Comparison of ENCODE assay signal across 8 mouse cellular contexts in the genomic region with DNA sequence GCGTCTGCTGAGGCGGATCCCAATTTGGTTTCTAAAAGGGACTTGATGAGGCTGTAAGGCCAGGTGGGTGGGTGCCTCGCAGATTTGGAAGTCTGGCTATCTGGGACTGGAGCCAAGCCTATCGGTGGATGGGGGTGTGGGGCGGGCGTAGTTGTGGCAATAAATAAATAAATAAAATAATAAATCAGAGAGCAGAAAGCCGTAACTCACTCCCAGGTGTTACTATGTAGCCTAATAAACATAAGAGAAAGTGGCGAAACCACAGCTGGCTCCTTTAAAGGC. TPM values are rescaled to one million over a fixed set of nuclear protein-coding genes. Genes with fewer than 3 reads are reported as not detected.
DNase-seq lines count a peak whose midpoint lies in the region; ATAC-seq and TF ChIP-seq lines count a peak whose summit lies in the region.

No protein-coding gene starts in this region.

- no peaks in the 10 kb centered on the region for H3K27me3 ChIP-seq in kidney, embryonic 15.5 days
- H3K27me3 ChIP-seq in embryonic facial prominence, embryonic 11.5 days (ENCODE audit: control insufficient read depth, insufficient read depth, low read length), result no peaks in the 10 kb centered on the region
- H3K27me3 ChIP-seq in hindbrain, postnatal 0 days (ENCODE audit: insufficient read depth, low read length), result no peaks in the 10 kb centered on the region
- peaks cover 31% of the 10 kb centered on the region for H3K27me3 ChIP-seq in midbrain, embryonic 12.5 days

- H3K4me3 ChIP-seq in kidney, embryonic 15.5 days (replicated peaks), result peak overlapping the region; percentile 61
- H3K4me3 ChIP-seq in embryonic facial prominence, embryonic 11.5 days (ENCODE audit: low read depth, low read length), result peak overlapping the region; percentile 44
- peak overlapping the region; percentile 34 for H3K4me3 ChIP-seq in hindbrain, postnatal 0 days (ENCODE audit: low read length)
- no peak overlapping the region for H3K4me3 ChIP-seq in midbrain, embryonic 12.5 days

- TF ChIP-seq CTCF in hindbrain, postnatal 0 days (IDR thresholded peaks at IDR 0.05; ENCODE audit: low read depth), result no peak

- H3K27ac ChIP-seq in kidney, embryonic 15.5 days, result peak overlapping the region; percentile 45; the same call in 1 of the 2 replicates
- H3K27ac ChIP-seq in embryonic facial prominence, embryonic 11.5 days (replicated peaks; ENCODE audit: low read depth, low read length), result no peak overlapping the region
- H3K27ac ChIP-seq in hindbrain, postnatal 0 days, result no peak overlapping the region
- H3K27ac ChIP-seq in midbrain, embryonic 12.5 days (replicated peaks), result no peak overlapping the region

- peaks cover 23% of the 10 kb centered on the region for H3K36me3 ChIP-seq in kidney, embryonic 15.5 days
- H3K36me3 ChIP-seq in embryonic facial prominence, embryonic 11.5 days (replicated peaks; ENCODE audit: control insufficient read depth, insufficient read depth, low read depth, low read length), result peaks cover 7% of the 10 kb centered on the region
- H3K36me3 ChIP-seq in hindbrain, postnatal 0 days (ENCODE audit: insufficient read depth, low read length), result peaks cover 4% of the 10 kb centered on the region
- H3K36me3 ChIP-seq in midbrain, embryonic 12.5 days, result peaks cover 22% of the 10 kb centered on the region

- DNase-seq in kidney, postnatal 14 days, result no peak
- no peak for DNase-seq in embryonic facial prominence, embryonic 11.5 days (ENCODE audit: low spot score)
- no peak for DNase-seq in hindbrain, postnatal 0 days (ENCODE audit: low spot score)
- no peak for DNase-seq in right cerebral cortex, postnatal 14 days
- DNase-seq in thymus, postnatal 25 days, result no peak
- no peak for DNase-seq in kidney, postnatal 4 days

- WGBS in kidney, embryonic 15.5 days, result 3% methylated on average over 8 of the region's 8 CpGs
- WGBS in embryonic facial prominence, embryonic 11.5 days, result 23% methylated on average over 8 of the region's 8 CpGs
- 12% methylated on average over 8 of the region's 8 CpGs for WGBS in hindbrain, postnatal 0 days
- 18% methylated on average over 8 of the region's 8 CpGs for WGBS in midbrain, embryonic 12.5 days

- no peak for ATAC-seq in kidney, embryonic 15.5 days (replicated peaks; ENCODE audit: low FRiP score)
- no peak for ATAC-seq in embryonic facial prominence, embryonic 11.5 days (replicated peaks; ENCODE audit: insufficient number of reproducible peaks, low FRiP score, low TSS enrichment, low read depth)
- ATAC-seq in hindbrain, postnatal 0 days, result no peak
- no peak for ATAC-seq in midbrain, embryonic 12.5 days (ENCODE audit: low FRiP score, low read depth)

- H3K9ac ChIP-seq in kidney, embryonic 15.5 days, result peak overlapping the region; percentile 53
- H3K9ac ChIP-seq in embryonic facial prominence, embryonic 11.5 days (replicated peaks; ENCODE audit: low read length), result peak overlapping the region; percentile 22; the same call in 1 of the 2 replicates
- 0 out of 2 replicates have a peak overlapping the region, but pooled peaks have one; percentile 24 for H3K9ac ChIP-seq in hindbrain, postnatal 0 days (replicated peaks; ENCODE audit: low read length)
- no peak overlapping the region for H3K9ac ChIP-seq in midbrain, embryonic 12.5 days (replicated peaks)

- no peaks in the 10 kb centered on the region for H3K9me3 ChIP-seq in kidney, embryonic 15.5 days (replicated peaks)
- H3K9me3 ChIP-seq in embryonic facial prominence, embryonic 11.5 days (replicated peaks; ENCODE audit: control insufficient read depth, low read length), result no peaks in the 10 kb centered on the region
- H3K9me3 ChIP-seq in hindbrain, postnatal 0 days (ENCODE audit: low read length), result no peaks in the 10 kb centered on the region
- no peaks in the 10 kb centered on the region for H3K9me3 ChIP-seq in midbrain, embryonic 12.5 days

- peak overlapping the region; percentile 97 for H3K4me2 ChIP-seq in kidney, embryonic 15.5 days
- peak overlapping the region; percentile 79 for H3K4me2 ChIP-seq in embryonic facial prominence, embryonic 11.5 days (ENCODE audit: low read depth, low read length)
- H3K4me2 ChIP-seq in hindbrain, postnatal 0 days (ENCODE audit: low read depth, low read length), result peak overlapping the region; percentile 71
- peak overlapping the region; percentile 65 for H3K4me2 ChIP-seq in midbrain, embryonic 12.5 days (replicated peaks)

- peaks cover 25% of the 10 kb centered on the region for H3K4me1 ChIP-seq in kidney, embryonic 15.5 days
- H3K4me1 ChIP-seq in embryonic facial prominence, embryonic 11.5 days (ENCODE audit: control insufficient read depth, insufficient read depth, low read length), result no peaks in the 10 kb centered on the region
- peaks cover 12% of the 10 kb centered on the region for H3K4me1 ChIP-seq in hindbrain, postnatal 0 days (ENCODE audit: insufficient read depth, low read length)
- H3K4me1 ChIP-seq in midbrain, embryonic 12.5 days, result peaks cover 21% of the 10 kb centered on the region

RNA-seq across cellular contexts. Expression of a gene that starts 1.1 kb away (rescaled TPM):
- polyA plus RNA-seq in kidney, embryonic 15.5 days (2015; fragmentation: Nextera tagmentation; extraction: Ambion mirVana), result 11.2 and 12.9 TPM in 2 replicates
- polyA plus RNA-seq in embryonic facial prominence, embryonic 11.5 days (2014; fragmentation: Nextera tagmentation; extraction: Ambion mirVana), result 9.5 and 15.2 TPM in 2 replicates
- 0.58 TPM in 1 of 2 replicates, not detected in the other for total RNA-seq in hindbrain, postnatal 0 days (2014; rRNA removed)
- 1.4 and 1.7 TPM in 2 replicates for polyA plus RNA-seq in hindbrain, postnatal 0 days (2015; fragmentation: Nextera tagmentation; extraction: Ambion mirVana)
- 1.7 and 2.3 TPM in 2 replicates for polyA plus RNA-seq in midbrain, embryonic 12.5 days (2016; fragmentation: Nextera tagmentation; extraction: Ambion mirVana)

RNA-seq across cellular contexts. Expression of a gene that starts 6.0 kb away (rescaled TPM):
- 482 and 510 TPM in 2 replicates for polyA plus RNA-seq in kidney, embryonic 15.5 days (2015; fragmentation: Nextera tagmentation; extraction: Ambion mirVana)
- 475 and 478 TPM in 2 replicates for polyA plus RNA-seq in embryonic facial prominence, embryonic 11.5 days (2014; fragmentation: Nextera tagmentation; extraction: Ambion mirVana)
- 420 and 667 TPM in 2 replicates for total RNA-seq in hindbrain, postnatal 0 days (2014; rRNA removed)
- polyA plus RNA-seq in hindbrain, postnatal 0 days (2015; fragmentation: Nextera tagmentation; extraction: Ambion mirVana), result 306 and 336 TPM in 2 replicates
- 456 and 461 TPM in 2 replicates for polyA plus RNA-seq in midbrain, embryonic 12.5 days (2016; fragmentation: Nextera tagmentation; extraction: Ambion mirVana)

RNA-seq across cellular contexts. Expression of a gene that starts 10.1 kb away (rescaled TPM):
- polyA plus RNA-seq in kidney, embryonic 15.5 days (2015; fragmentation: Nextera tagmentation; extraction: Ambion mirVana), result 119 and 120 TPM in 2 replicates
- 128 and 157 TPM in 2 replicates for polyA plus RNA-seq in embryonic facial prominence, embryonic 11.5 days (2014; fragmentation: Nextera tagmentation; extraction: Ambion mirVana)
- 5.4 and 12.5 TPM in 2 replicates for total RNA-seq in hindbrain, postnatal 0 days (2014; rRNA removed)
- 110 and 119 TPM in 2 replicates for polyA plus RNA-seq in hindbrain, postnatal 0 days (2015; fragmentation: Nextera tagmentation; extraction: Ambion mirVana)
- polyA plus RNA-seq in midbrain, embryonic 12.5 days (2016; fragmentation: Nextera tagmentation; extraction: Ambion mirVana), result 108 and 127 TPM in 2 replicates

RNA-seq across cellular contexts. Expression of a gene that starts 13.6 kb away (rescaled TPM):
- 0.06 and 0.10 TPM in 2 replicates for polyA plus RNA-seq in kidney, embryonic 15.5 days (2015; fragmentation: Nextera tagmentation; extraction: Ambion mirVana)
- 0.54 and 0.79 TPM in 2 replicates for polyA plus RNA-seq in embryonic facial prominence, embryonic 11.5 days (2014; fragmentation: Nextera tagmentation; extraction: Ambion mirVana)
- total RNA-seq in hindbrain, postnatal 0 days (2014; rRNA removed), result 1.3 and 1.5 TPM in 2 replicates
- 0.57 and 1.1 TPM in 2 replicates for polyA plus RNA-seq in hindbrain, postnatal 0 days (2015; fragmentation: Nextera tagmentation; extraction: Ambion mirVana)
- 0.85 and 1.2 TPM in 2 replicates for polyA plus RNA-seq in midbrain, embryonic 12.5 days (2016; fragmentation: Nextera tagmentation; extraction: Ambion mirVana)

RNA-seq across cellular contexts. Expression of a gene that starts 29.4 kb away (rescaled TPM):
- polyA plus RNA-seq in kidney, embryonic 15.5 days (2015; fragmentation: Nextera tagmentation; extraction: Ambion mirVana), result 1.8 and 2.7 TPM in 2 replicates
- 1.8 and 2.0 TPM in 2 replicates for polyA plus RNA-seq in embryonic facial prominence, embryonic 11.5 days (2014; fragmentation: Nextera tagmentation; extraction: Ambion mirVana)
- total RNA-seq in hindbrain, postnatal 0 days (2014; rRNA removed), result 2.1 and 3.3 TPM in 2 replicates
- polyA plus RNA-seq in hindbrain, postnatal 0 days (2015; fragmentation: Nextera tagmentation; extraction: Ambion mirVana), result 4.3 and 4.9 TPM in 2 replicates
- polyA plus RNA-seq in midbrain, embryonic 12.5 days (2016; fragmentation: Nextera tagmentation; extraction: Ambion mirVana), result 3.0 and 3.3 TPM in 2 replicates
